ENCODE assay signal across 13 mouse cellular contexts in genomic region chr11:96456508-96457305, GRCm38 (mm10). TPM values are rescaled to one million over a fixed set of nuclear protein-coding genes. Genes with fewer than 3 reads are reported as not detected.
DNase-seq lines count a peak whose midpoint lies in the region; ATAC-seq lines count a peak whose summit lies in the region.
"Had no signal": no experiment of that assay in that cellular context is flagged by ENCODE, and none has a peak within 500 bp of the region (broad histone marks: within the 10 kb centered on the region; RNA-seq: fewer than 3 reads in every experiment).

No protein-coding gene starts in this region.

- no peak for DNase-seq in limb, embryonic 10.5 days (ENCODE audit: low spot score)
- no peak for DNase-seq in c-Kit-positive CD71-positive TER-119-positive erythroid progenitor cells, embryonic 14.5 days (ENCODE audit: low spot score)
- no peak for DNase-seq in gastrocnemius, postnatal 36 days
- DNase-seq: lung, adult 18-20 months had no signal

- intact Hi-C loops in gastrocnemius, postnatal 36 days (cut with DNase I), result no loop called here

- no peaks in the 10 kb centered on the region for H3K9me3 ChIP-seq in limb, embryonic 12.5 days
- no peaks in the 10 kb centered on the region for H3K9me3 ChIP-seq in limb, embryonic 10.5 days (replicated peaks)
- H3K9me3 ChIP-seq in embryonic facial prominence, embryonic 12.5 days, result no peaks in the 10 kb centered on the region
- H3K9me3 ChIP-seq in hindbrain, embryonic 16.5 days (ENCODE audit: control insufficient read depth, low read length), result no peaks in the 10 kb centered on the region
- no peaks in the 10 kb centered on the region for H3K9me3 ChIP-seq in neural tube, embryonic 12.5 days
- H3K9me3 ChIP-seq in intestine, embryonic 15.5 days, result no peaks in the 10 kb centered on the region
- H3K9me3 ChIP-seq: heart, embryonic 15.5 days; kidney, embryonic 15.5 days had no signal

- 0 out of 2 replicates have a peak overlapping the region, but pooled peaks have one; percentile 5 for H3K9ac ChIP-seq in limb, embryonic 12.5 days (replicated peaks)
- H3K9ac ChIP-seq in embryonic facial prominence, embryonic 12.5 days, result no peak overlapping the region
- peak overlapping the region; percentile 40; the same call in 1 of the 2 replicates for H3K9ac ChIP-seq in hindbrain, embryonic 16.5 days (ENCODE audit: low read depth, low read length)
- 0 out of 2 replicates have a peak overlapping the region, but pooled peaks have one; percentile 9 for H3K9ac ChIP-seq in neural tube, embryonic 12.5 days
- no peak overlapping the region for H3K9ac ChIP-seq in intestine, embryonic 15.5 days
- H3K9ac ChIP-seq: heart, embryonic 15.5 days; kidney, embryonic 15.5 days had no signal

- H3K4me2 ChIP-seq in limb, embryonic 12.5 days, result no peak overlapping the region
- H3K4me2 ChIP-seq in embryonic facial prominence, embryonic 12.5 days (replicated peaks), result no peak overlapping the region
- H3K4me2 ChIP-seq in hindbrain, embryonic 16.5 days (ENCODE audit: low read length), result no peak overlapping the region; the same call in 1 of the 2 replicates
- peak overlapping the region; percentile 33; the same call in 1 of the 2 replicates for H3K4me2 ChIP-seq in neural tube, embryonic 12.5 days (replicated peaks)
- no peak overlapping the region for H3K4me2 ChIP-seq in intestine, embryonic 15.5 days (replicated peaks)
- H3K4me2 ChIP-seq: heart, embryonic 15.5 days; kidney, embryonic 15.5 days had no signal

- peaks cover 12% of the 10 kb centered on the region for H3K4me1 ChIP-seq in limb, embryonic 12.5 days (replicated peaks)
- peaks cover 21% of the 10 kb centered on the region for H3K4me1 ChIP-seq in limb, embryonic 10.5 days
- peaks cover 5% of the 10 kb centered on the region; the same call in 1 of the 2 replicates for H3K4me1 ChIP-seq in embryonic facial prominence, embryonic 12.5 days
- peaks cover 21% of the 10 kb centered on the region for H3K4me1 ChIP-seq in hindbrain, embryonic 16.5 days (ENCODE audit: control insufficient read depth, insufficient read depth, low read depth, low read length)
- H3K4me1 ChIP-seq in neural tube, embryonic 12.5 days, result peaks cover 25% of the 10 kb centered on the region
- H3K4me1 ChIP-seq in intestine, embryonic 15.5 days (replicated peaks), result no peaks in the 10 kb centered on the region

- 39% methylated on average over 12 of the region's 12 CpGs for WGBS in limb, embryonic 12.5 days
- WGBS in limb, embryonic 10.5 days, result 40% methylated on average over 12 of the region's 12 CpGs
- WGBS in embryonic facial prominence, embryonic 12.5 days, result 34% methylated on average over 12 of the region's 12 CpGs
- 16% methylated on average over 12 of the region's 12 CpGs for WGBS in hindbrain, embryonic 16.5 days
- 29% methylated on average over 12 of the region's 12 CpGs for WGBS in neural tube, embryonic 12.5 days
- WGBS in intestine, embryonic 15.5 days, result 33% methylated on average over 12 of the region's 12 CpGs

- ATAC-seq in limb, embryonic 12.5 days (ENCODE audit: insufficient number of reproducible peaks, insufficient read depth, low FRiP score, low TSS enrichment, low read depth), result no peak
- ATAC-seq in embryonic facial prominence, embryonic 12.5 days (ENCODE audit: insufficient number of reproducible peaks, insufficient read depth, low FRiP score, low TSS enrichment), result peak; percentile 60; the same call in 1 of the 2 replicates
- ATAC-seq in hindbrain, embryonic 16.5 days, result peak; percentile 64
- peak; percentile 41; the same call in 1 of the 2 replicates for ATAC-seq in neural tube, embryonic 12.5 days (ENCODE audit: low FRiP score, low read depth)
- no peak for ATAC-seq in intestine, embryonic 15.5 days
- ATAC-seq: Patski had no signal

- no peak overlapping the region for H3K4me3 ChIP-seq in limb, embryonic 12.5 days (replicated peaks)
- no peak overlapping the region for H3K4me3 ChIP-seq in limb, embryonic 10.5 days
- H3K4me3 ChIP-seq in embryonic facial prominence, embryonic 12.5 days, result no peak overlapping the region
- no peak overlapping the region for H3K4me3 ChIP-seq in hindbrain, embryonic 16.5 days (ENCODE audit: low read length)
- no peak overlapping the region for H3K4me3 ChIP-seq in neural tube, embryonic 12.5 days
- H3K4me3 ChIP-seq in intestine, embryonic 15.5 days (replicated peaks), result no peak overlapping the region
- H3K4me3 ChIP-seq: heart, embryonic 15.5 days; kidney, embryonic 15.5 days; myocyte had no signal

- H3K27ac ChIP-seq in limb, embryonic 12.5 days, result no peak overlapping the region
- no peak overlapping the region for H3K27ac ChIP-seq in limb, embryonic 10.5 days
- H3K27ac ChIP-seq in embryonic facial prominence, embryonic 12.5 days, result no peak overlapping the region
- peak overlapping the region; percentile 70 for H3K27ac ChIP-seq in hindbrain, embryonic 16.5 days (ENCODE audit: low read depth, low read length)
- peak overlapping the region; percentile 54; the same call in 1 of the 2 replicates for H3K27ac ChIP-seq in neural tube, embryonic 12.5 days
- H3K27ac ChIP-seq in intestine, embryonic 15.5 days, result no peak overlapping the region
- H3K27ac ChIP-seq: heart, embryonic 15.5 days; kidney, embryonic 15.5 days had no signal

- peaks cover 40% of the 10 kb centered on the region for H3K27me3 ChIP-seq in limb, embryonic 12.5 days
- peaks cover 48% of the 10 kb centered on the region for H3K27me3 ChIP-seq in limb, embryonic 10.5 days (ENCODE audit: low read depth, poor library complexity, severe bottlenecking)
- H3K27me3 ChIP-seq in embryonic facial prominence, embryonic 12.5 days, result no peaks in the 10 kb centered on the region; the same call in 1 of the 2 replicates
- H3K27me3 ChIP-seq in hindbrain, embryonic 16.5 days (replicated peaks; ENCODE audit: control insufficient read depth, insufficient read depth, low read length), result no peaks in the 10 kb centered on the region
- H3K27me3 ChIP-seq in neural tube, embryonic 12.5 days (replicated peaks), result no peaks in the 10 kb centered on the region
- no peaks in the 10 kb centered on the region for H3K27me3 ChIP-seq in intestine, embryonic 15.5 days (replicated peaks)
- H3K27me3 ChIP-seq: Patski had no signal

- no peaks in the 10 kb centered on the region for H3K36me3 ChIP-seq in limb, embryonic 12.5 days
- no peaks in the 10 kb centered on the region for H3K36me3 ChIP-seq in limb, embryonic 10.5 days
- no peaks in the 10 kb centered on the region for H3K36me3 ChIP-seq in embryonic facial prominence, embryonic 12.5 days
- no peaks in the 10 kb centered on the region for H3K36me3 ChIP-seq in hindbrain, embryonic 16.5 days (ENCODE audit: control insufficient read depth, insufficient read depth, low read length)
- no peaks in the 10 kb centered on the region for H3K36me3 ChIP-seq in neural tube, embryonic 12.5 days
- H3K36me3 ChIP-seq in intestine, embryonic 15.5 days, result no peaks in the 10 kb centered on the region
- H3K36me3 ChIP-seq: heart, embryonic 15.5 days; kidney, embryonic 15.5 days had no signal

RNA-seq across cellular contexts. Expression of gene Skap1, which starts 7.7 kb away (rescaled TPM):
- polyA plus RNA-seq in limb, embryonic 12.5 days (2016; fragmentation: Nextera tagmentation; extraction: Ambion mirVana), result 0.31 and 0.37 TPM in 2 replicates
- 0.13 TPM in 1 of 2 replicates, not detected in the other for polyA plus RNA-seq in limb, embryonic 10.5 days (2016; fragmentation: Nextera tagmentation; extraction: Ambion mirVana)
- polyA plus RNA-seq in embryonic facial prominence, embryonic 12.5 days (2016; fragmentation: Nextera tagmentation; extraction: Ambion mirVana), result 0.32 and 0.50 TPM in 2 replicates
- polyA plus RNA-seq in hindbrain, embryonic 16.5 days (2015; fragmentation: Nextera tagmentation; extraction: Ambion mirVana), result 5.9 and 7.4 TPM in 2 replicates
- polyA plus RNA-seq in neural tube, embryonic 12.5 days (2016; fragmentation: Nextera tagmentation; extraction: Ambion mirVana), result 2.2 and 2.8 TPM in 2 replicates
- 0.94 and 1.0 TPM in 2 replicates for polyA plus RNA-seq in intestine, embryonic 15.5 days (2015; fragmentation: Nextera tagmentation; extraction: Ambion mirVana)
- 1 to 10 TPM in 1 of 2 experiments, not detected in 1; 1.6 TPM for total RNA-seq in gastrocnemius, postnatal 36 days (2021)

Comparison
In these comparisons a context has a peak if more than half of its experiments do, and no peak if none do; other contexts are left out.
1. ATAC-seq: peak in embryonic facial prominence, embryonic 12.5 days (single experiment), hindbrain, embryonic 16.5 days (single experiment) and neural tube, embryonic 12.5 days (single experiment); none in limb, embryonic 12.5 days (single experiment) and intestine, embryonic 15.5 days (single experiment).
2. H3K27ac ChIP-seq: peak in hindbrain, embryonic 16.5 days (single experiment) and neural tube, embryonic 12.5 days (single experiment); none in limb, embryonic 12.5 days (single experiment), limb, embryonic 10.5 days (single experiment), embryonic facial prominence, embryonic 12.5 days (single experiment) and intestine, embryonic 15.5 days (single experiment).
3. H3K9ac ChIP-seq: peak in limb, embryonic 12.5 days (single experiment), hindbrain, embryonic 16.5 days (single experiment) and neural tube, embryonic 12.5 days (single experiment); none in embryonic facial prominence, embryonic 12.5 days (single experiment) and intestine, embryonic 15.5 days (single experiment).